Mouse (Mus musculus) bone marrow macrophage, adult 2 months (primary cell): ENCODE results near the gene Ceacam20.

Experiments
- CTCF ChIP-seq: IDR thresholded peaks from 2 replicates; pipeline ENCODE4 v1.5.1; 2012; ENCODE audit warnings: low read depth, mild to moderate bottlenecking, low read length, moderate library complexity
- POLR2A ChIP-seq: IDR thresholded peaks from 2 replicates; pipeline ENCODE4 v1.6.1; 2012; ENCODE audit warnings: mild to moderate bottlenecking, low read depth, low read length, borderline replicate concordance

DNA sequence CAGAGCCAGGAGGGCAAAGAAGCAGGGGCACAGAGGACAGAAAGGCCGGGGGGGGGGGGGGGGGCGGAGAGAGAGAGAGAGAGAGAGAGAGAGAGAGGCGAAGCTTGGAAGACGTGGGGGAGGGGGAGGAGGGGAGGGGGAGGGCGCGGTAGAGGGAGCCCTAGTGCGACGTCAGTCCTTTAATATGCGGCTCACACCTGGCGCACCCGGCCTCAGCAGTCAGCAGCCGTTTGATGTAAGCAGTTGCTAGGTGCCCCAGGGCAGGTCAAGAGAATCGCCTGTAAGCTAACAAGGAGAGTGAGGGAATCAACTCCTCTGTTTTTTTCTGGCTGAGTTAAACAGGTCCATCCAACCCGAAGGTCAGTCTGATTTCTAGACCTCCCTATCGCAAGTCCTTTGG is 41.4 kb upstream of the Ceacam20 start:
- TF ChIP-seq POLR2A, result no peak
- no peak for TF ChIP-seq CTCF
